ENCODE assay signal across 22 mouse cellular contexts in the genomic region with DNA sequence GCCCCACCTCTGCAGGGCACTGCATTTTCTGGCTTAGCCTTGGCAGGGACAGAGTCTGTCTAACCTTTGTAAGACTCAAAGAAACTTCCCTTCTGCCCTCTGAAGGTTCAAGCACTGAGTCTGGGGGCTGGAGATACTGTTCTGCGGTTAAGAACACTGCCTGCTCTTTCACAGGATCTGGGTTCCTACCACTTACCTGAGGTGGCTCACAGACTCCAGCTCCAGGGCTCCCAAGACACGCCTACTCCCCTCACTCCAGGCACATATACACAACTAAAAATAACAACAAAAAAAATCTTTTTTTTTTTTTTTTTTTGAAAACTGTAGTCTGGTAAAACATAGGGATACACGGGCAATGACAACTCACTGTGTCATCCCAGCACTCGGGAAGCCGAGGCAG. TPM values are rescaled to one million over a fixed set of nuclear protein-coding genes. Genes with fewer than 3 reads are reported as not detected.
DNase-seq lines count a peak whose midpoint lies in the region; ATAC-seq and TF ChIP-seq lines count a peak whose summit lies in the region.
"Had no signal": no experiment of that assay in that cellular context is flagged by ENCODE, and none has a peak within 500 bp of the region (broad histone marks: within the 10 kb centered on the region; RNA-seq: fewer than 3 reads in every experiment).

No protein-coding gene starts in this region.

- no peaks in the 10 kb centered on the region for H3K9me3 ChIP-seq in kidney, embryonic 16.5 days (ENCODE audit: low read length)
- H3K9me3 ChIP-seq in limb, embryonic 12.5 days = peaks cover 3% of the 10 kb centered on the region; the same call in 1 of the 2 replicates
- H3K9me3 ChIP-seq: hindbrain, embryonic 10.5 days; intestine, embryonic 15.5 days; limb, embryonic 15.5 days; liver, embryonic 15.5 days had no signal

- no peak for ATAC-seq in kidney, embryonic 16.5 days (ENCODE audit: low FRiP score, low TSS enrichment)
- ATAC-seq in limb, embryonic 12.5 days (ENCODE audit: insufficient number of reproducible peaks, insufficient read depth, low FRiP score, low TSS enrichment, low read depth) = no peak
- ATAC-seq in monocyte, adult 5-6 weeks (replicated peaks; ENCODE audit: insufficient number of reproducible peaks, low FRiP score, low TSS enrichment, poor library complexity, severe bottlenecking) = no peak
- ATAC-seq: CD4-positive, CD25-positive, alpha-beta regulatory T cell, adult 4 months; forebrain, embryonic 14.5 days; hindbrain, embryonic 16.5 days; intestine, embryonic 15.5 days; midbrain, embryonic 16.5 days had no signal

- peak overlapping the region; percentile 60 for H3K27ac ChIP-seq in kidney, embryonic 16.5 days (ENCODE audit: low read length)
- H3K27ac ChIP-seq in testis, adult 2 months (ENCODE audit: control insufficient read depth, insufficient read depth, low read depth, low read length) = no peak overlapping the region
- 0 out of 2 replicates have a peak overlapping the region, but pooled peaks have one; percentile 17 for H3K27ac ChIP-seq in limb, embryonic 12.5 days
- H3K27ac ChIP-seq: gastrocnemius, adult 2 months; hindbrain, embryonic 10.5 days; intestine, embryonic 15.5 days; limb, embryonic 15.5 days; liver, embryonic 15.5 days; macrophage had no signal

- WGBS in kidney, embryonic 16.5 days = 71% methylated on average over 5 of the region's 5 CpGs
- 76% methylated on average over 5 of the region's 5 CpGs for WGBS in limb, embryonic 12.5 days

- H3K4me2 ChIP-seq in kidney, embryonic 16.5 days (replicated peaks; ENCODE audit: low read depth, low read length) = no peak overlapping the region
- no peak overlapping the region for H3K4me2 ChIP-seq in limb, embryonic 12.5 days
- H3K4me2 ChIP-seq: heart, embryonic 11.5 days; intestine, embryonic 15.5 days; limb, embryonic 15.5 days; liver, embryonic 15.5 days had no signal

- 0 out of 2 replicates have a peak, but pooled peaks cover under 1% of the 10 kb centered on the region for H3K36me3 ChIP-seq in kidney, embryonic 16.5 days (ENCODE audit: insufficient read depth, low read length)
- no peaks in the 10 kb centered on the region for H3K36me3 ChIP-seq in testis, adult 2 months (ENCODE audit: control insufficient read depth, insufficient read depth, low read length)
- H3K36me3 ChIP-seq in limb, embryonic 12.5 days = peaks cover 17% of the 10 kb centered on the region
- H3K36me3 ChIP-seq: intestine, embryonic 15.5 days had no signal

- TF ChIP-seq POLR2A in testis, adult 2 months (IDR thresholded peaks at IDR 0.05; ENCODE audit: control insufficient read depth, low read depth, low read length) = no peak

- H3K9ac ChIP-seq in kidney, embryonic 16.5 days (replicated peaks; ENCODE audit: low read length) = no peak overlapping the region
- H3K9ac ChIP-seq in limb, embryonic 12.5 days (replicated peaks) = no peak overlapping the region
- H3K9ac ChIP-seq: intestine, embryonic 15.5 days; limb, embryonic 15.5 days; liver, embryonic 15.5 days had no signal

- peaks cover 10% of the 10 kb centered on the region for H3K4me1 ChIP-seq in kidney, embryonic 16.5 days (ENCODE audit: insufficient read depth, low read length)
- H3K4me1 ChIP-seq in testis, adult 2 months (ENCODE audit: control insufficient read depth, insufficient read depth, low read length) = no peaks in the 10 kb centered on the region
- H3K4me1 ChIP-seq in limb, embryonic 12.5 days (replicated peaks) = no peaks in the 10 kb centered on the region
- H3K4me1 ChIP-seq: limb, embryonic 15.5 days had no signal

- TF ChIP-seq CTCF in testis, adult 2 months (IDR thresholded peaks at IDR 0.05; ENCODE audit: control insufficient read depth, insufficient read depth, insufficient replicate concordance, low read depth, low read length) = no peak

- H3K27me3 ChIP-seq in kidney, embryonic 16.5 days (ENCODE audit: insufficient read depth, low read length) = no peaks in the 10 kb centered on the region
- H3K27me3 ChIP-seq in testis, adult 2 months (ENCODE audit: control insufficient read depth, insufficient read depth, low read length) = no peaks in the 10 kb centered on the region
- H3K27me3 ChIP-seq in limb, embryonic 12.5 days = no peaks in the 10 kb centered on the region
- H3K27me3 ChIP-seq: intestine, embryonic 15.5 days; limb, embryonic 15.5 days; liver, embryonic 15.5 days had no signal

- H3K4me3 ChIP-seq in kidney, embryonic 16.5 days (ENCODE audit: low read length) = no peak overlapping the region
- H3K4me3 ChIP-seq in testis, adult 2 months (ENCODE audit: control insufficient read depth, low read depth, low read length) = peak overlapping the region; percentile 58
- no peak overlapping the region for H3K4me3 ChIP-seq in limb, embryonic 12.5 days (replicated peaks)
- H3K4me3 ChIP-seq: gastrocnemius, adult 2 months; hindbrain, embryonic 10.5 days; intestine, embryonic 15.5 days; limb, embryonic 15.5 days; liver, embryonic 15.5 days had no signal

- DNase-seq in kidney, postnatal 10 days = no peak
- no peak for DNase-seq in testis, postnatal 14 days (ENCODE audit: low spot score)
- DNase-seq in liver = no peak
- DNase-seq: adrenal gland, adult 2 months; cerebellum, adult 11-12 months; cerebellum, postnatal 14 days; gastrocnemius, adult 2 months; kidney, adult 8-10 months had no signal

RNA-seq across cellular contexts. Expression of gene Wee1, which starts 20.6 kb away (rescaled TPM):
- 20.6 TPM in 2 replicates for polyA plus RNA-seq in kidney, embryonic 16.5 days (2015; fragmentation: Nextera tagmentation; extraction: Ambion mirVana)
- polyA plus RNA-seq in testis, adult 2 months (2012; rRNA removed) = 14.3 and 15.1 TPM in 2 replicates
- 39.8 and 41.0 TPM in 2 replicates for polyA plus RNA-seq in limb, embryonic 12.5 days (2016; fragmentation: Nextera tagmentation; extraction: Ambion mirVana)
- total RNA-seq in monocyte, adult 5-6 weeks (2017) = 1.2 to 2.8 TPM (median 2.2 TPM) in 3 replicates

RNA-seq across cellular contexts. Expression of gene Zfp143, which starts 40.2 kb away (rescaled TPM):
- polyA plus RNA-seq in kidney, embryonic 16.5 days (2015; fragmentation: Nextera tagmentation; extraction: Ambion mirVana) = 22.3 and 22.6 TPM in 2 replicates
- 10.8 and 12.7 TPM in 2 replicates for polyA plus RNA-seq in testis, adult 2 months (2012; rRNA removed)
- polyA plus RNA-seq in limb, embryonic 12.5 days (2016; fragmentation: Nextera tagmentation; extraction: Ambion mirVana) = 21.6 and 24.3 TPM in 2 replicates
- 27.5 to 63.8 TPM (median 40.2 TPM) in 3 replicates for total RNA-seq in monocyte, adult 5-6 weeks (2017)
